Mouse (Mus musculus): ENCODE measurements around the gene Ggct.

DNA sequence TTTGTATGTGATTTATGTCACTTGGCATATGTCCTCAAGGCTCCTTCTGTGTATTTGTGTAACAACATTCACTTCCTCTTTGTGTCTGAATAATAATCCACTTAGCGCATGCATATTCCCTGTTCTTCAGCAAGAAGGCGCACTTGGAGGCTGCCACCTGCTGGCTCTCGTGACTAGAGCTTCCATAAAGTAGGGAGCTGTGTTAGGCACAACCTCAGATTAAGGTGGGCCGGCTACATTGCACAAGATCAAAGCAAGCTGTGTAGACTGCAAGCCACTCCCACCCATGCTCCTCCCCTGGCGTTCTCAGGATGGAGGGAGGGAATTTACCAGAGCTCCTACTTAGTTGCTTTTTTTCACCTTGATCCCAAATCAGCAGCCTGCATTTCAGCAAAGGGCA is 23.5 kb upstream of the Ggct start:
- peak; percentile 77 for TF ChIP-seq CTCF (IDR thresholded peaks at IDR 0.05; ENCODE audit: low read depth)
- no peak for TF ChIP-seq EP300 (IDR thresholded peaks at IDR 0.05; ENCODE audit: low read depth)

Data from heart, postnatal 0 days (tissue).